Mouse (Mus musculus) gonadal fat pad, adult 2 months (tissue): ENCODE results near the gene Cyb5r2. TPM values are rescaled to one million over a fixed set of nuclear protein-coding genes. Genes with fewer than 3 reads are reported as not detected.

ENCODE experiments used
- DNase-seq: peaks from one replicate; pipeline ENCODE4 v3.0.0-alpha.2; 2012; ENCODE audit warnings: low read depth
- polyA plus RNA-seq: library from polyadenylated mRNA; depleted of rRNA; stranded (reverse); fragments of >200 nt; gene quantifications from 2 replicates; pipeline ENCODE4 v1.2.3, GENCODE M21; 2012; rRNA removed

Cyb5r2 gene
- 9.3 and 9.4 TPM in 2 replicates for polyA plus RNA-seq

DNA sequence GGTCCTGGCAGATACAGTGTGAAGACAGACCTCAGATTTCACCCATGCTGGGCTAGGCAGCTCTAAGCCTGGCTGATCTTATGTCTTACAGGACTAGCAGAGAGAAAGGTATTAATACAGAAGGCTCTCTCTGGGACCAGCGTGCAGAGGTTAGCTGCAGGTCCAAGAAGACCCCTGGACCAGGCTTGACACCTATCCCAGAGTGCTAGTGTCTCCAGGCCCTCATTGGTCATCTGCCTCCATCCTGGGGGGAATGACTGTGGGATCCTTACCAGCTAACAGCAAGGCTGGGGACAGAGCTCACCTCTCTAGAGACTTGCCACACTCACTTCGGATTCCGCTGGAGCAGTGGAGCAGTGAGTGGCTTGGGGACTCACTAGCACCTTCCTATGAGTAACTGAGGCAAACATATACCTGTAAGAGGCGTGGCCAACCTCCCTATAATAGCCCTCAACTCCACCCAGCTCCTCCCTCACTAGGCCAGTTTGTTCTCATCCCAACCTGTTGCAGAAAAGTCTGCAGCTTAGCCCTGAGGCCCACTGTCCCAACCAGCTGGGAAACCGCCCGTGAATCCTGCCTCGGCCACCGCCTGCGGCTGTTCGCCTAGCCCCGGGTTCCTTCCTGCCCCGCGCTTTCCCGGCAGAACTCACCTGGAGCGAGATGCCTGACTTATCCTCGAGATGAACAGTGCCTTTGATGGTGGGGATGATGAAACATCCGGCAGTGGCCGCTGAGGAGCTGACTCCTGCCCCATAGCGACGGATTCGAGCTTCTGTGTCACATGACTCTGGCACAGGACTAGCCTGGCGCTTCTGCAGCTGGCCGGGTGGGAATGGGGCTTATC is at the start of gene Cyb5r2:
Gene Cyb5r2 (minus strand): TSS at position 725 of the 844 bp plus-strand sequence.
- DNase-seq: no peak

DNA sequence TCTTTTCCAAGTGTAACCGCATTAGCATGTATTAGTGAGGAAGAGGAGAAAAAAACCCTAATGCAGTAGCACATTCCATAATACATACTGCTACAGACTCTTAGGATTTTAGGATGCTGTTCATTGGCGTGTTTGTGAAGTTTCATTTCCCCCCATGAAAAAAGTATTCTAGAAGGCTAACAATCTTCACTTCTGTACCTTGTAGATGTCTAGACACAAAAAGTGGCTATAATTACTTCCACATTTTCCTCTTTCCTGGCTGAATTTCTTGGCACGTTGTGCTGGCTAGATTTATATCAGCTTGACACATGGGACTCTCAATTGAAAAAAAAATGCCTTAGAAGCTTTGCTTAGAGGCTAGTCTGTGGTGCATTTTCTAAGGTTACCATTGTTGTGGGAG is 44.3 kb upstream of the Cyb5r2 start:
- no peak for DNase-seq

DNA sequence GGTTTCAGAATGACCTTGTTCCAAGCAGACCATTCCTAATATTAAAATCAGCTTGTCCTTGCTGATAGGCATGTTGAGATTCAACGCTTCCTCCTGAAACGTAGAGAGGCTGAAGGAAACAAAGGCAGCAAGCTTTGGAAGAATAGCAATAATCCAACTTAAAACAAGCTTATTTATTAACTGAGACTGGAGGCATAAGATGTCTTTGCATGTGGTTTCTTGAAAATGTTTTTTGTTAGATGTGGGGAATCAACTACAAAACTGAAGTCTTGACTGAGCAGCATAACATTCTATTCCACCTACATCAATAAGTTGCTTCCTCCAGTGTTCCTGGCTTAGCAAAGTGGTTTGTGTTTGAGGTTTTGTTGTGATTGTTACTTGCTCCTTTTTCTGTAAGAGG is 43.3 kb upstream of the Cyb5r2 start, which contains the start of gene Ovch2:
Gene Ovch2 (minus strand): TSS at position 101 of the 400 bp plus-strand sequence.
- no peak for DNase-seq

DNA sequence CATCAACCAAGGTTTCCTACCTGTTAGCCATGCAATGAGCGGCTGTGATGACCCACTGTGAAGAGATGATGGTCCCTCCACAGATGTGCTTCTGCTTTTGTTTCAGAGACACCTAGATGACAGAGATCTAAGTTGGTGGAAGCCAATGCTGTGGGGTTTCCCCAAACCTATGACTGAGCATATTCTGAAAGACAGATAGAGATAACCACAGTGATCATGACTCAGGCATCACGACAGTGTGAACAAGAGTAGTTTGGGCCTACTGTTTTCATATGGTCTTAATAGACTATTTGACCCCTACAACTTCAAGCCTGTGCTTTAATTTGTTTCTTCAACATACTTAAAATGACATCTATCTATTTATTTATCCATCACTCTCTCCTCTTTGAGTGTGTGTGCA is 38.7 kb upstream of the Cyb5r2 start:
- DNase-seq: no peak

DNA sequence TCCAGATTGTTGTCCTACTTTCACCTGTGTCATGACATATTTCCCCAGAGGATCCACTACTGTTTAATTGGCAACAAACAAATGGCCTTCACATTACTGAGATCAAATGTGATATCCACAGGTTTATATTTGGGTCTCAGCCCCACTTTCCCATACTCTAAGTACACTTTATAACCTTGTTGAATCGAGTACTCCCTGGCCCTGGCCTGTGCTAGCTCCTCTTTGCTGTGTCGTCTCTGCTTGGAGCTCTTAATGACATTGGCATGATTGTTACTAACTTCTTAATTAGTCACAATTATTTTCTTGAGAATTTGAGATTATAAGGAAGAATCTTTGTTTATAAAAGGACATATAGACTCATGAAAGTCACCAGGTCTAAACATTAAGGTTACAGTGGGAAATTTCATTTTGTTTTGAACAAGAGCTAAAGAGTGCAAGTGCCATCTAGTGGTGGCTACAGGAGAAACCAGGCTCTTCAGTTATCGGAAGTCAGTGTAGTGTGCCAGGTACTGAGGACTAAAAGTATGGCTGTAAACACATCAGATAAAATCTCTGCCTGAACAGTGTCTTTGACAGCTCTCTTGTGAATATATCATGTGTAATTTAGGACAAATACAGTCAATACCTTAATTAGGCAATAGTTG is 30.3 kb upstream of the Cyb5r2 start:
- DNase-seq: no peak

DNA sequence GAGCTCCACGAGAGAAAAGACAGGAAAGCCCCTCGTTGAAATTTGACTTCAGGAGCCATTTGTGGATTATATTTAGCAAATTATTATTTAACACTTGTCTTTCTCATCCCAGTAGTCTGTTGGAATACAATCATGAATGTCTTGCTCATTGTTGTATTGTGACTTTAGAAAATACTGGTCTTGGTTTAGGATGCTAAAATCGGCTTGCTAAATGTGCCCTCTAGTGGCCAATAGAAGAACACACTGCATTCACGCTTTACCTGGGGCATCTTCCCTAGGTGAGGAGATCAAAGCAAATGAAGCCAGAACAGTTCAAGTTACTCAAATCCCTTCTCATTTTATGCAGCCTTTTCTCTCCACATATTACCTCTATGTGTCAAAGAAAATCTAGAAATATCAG is 21.8 kb upstream of the Cyb5r2 start:
- DNase-seq: no peak

DNA sequence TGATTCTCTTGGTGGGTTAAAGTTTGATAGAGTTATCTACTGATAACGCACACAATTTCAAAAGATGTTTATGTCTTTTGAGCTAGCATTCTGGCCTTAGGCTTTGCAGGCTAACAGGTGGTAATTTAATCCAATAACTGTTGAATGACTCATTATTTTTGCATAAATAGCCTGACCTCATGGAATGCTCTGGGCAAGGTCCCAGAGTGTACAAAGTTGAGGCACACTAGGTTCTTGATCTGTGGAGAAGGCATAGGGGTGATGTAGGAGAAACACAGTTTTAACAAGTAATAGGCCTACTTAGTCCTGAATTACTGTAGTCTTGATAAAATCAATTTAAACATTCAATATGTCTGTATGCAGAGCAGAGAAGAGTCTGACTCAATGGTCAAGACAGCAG is 20.4 kb upstream of the Cyb5r2 start:
- DNase-seq: no peak

DNA sequence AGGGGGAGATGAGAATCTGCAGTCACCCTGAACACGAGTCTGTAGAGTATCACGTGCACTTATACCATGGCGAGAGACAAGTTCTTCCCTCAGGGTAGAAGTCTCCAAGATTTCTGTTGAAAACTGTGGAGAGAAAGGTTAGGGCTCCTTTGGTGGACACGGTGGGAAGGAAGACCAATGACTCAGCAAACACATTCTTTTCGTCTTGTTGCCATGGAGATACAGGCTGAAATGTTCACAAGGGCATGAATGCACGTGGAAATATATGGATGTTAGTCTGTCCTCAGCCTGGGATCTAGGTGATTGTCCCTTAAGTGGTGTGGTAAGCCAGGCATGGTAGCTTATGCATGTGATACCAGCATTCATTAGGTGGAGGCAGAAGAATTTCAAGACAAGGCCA is 13.0 kb upstream of the Cyb5r2 start:
- no peak for DNase-seq

DNA sequence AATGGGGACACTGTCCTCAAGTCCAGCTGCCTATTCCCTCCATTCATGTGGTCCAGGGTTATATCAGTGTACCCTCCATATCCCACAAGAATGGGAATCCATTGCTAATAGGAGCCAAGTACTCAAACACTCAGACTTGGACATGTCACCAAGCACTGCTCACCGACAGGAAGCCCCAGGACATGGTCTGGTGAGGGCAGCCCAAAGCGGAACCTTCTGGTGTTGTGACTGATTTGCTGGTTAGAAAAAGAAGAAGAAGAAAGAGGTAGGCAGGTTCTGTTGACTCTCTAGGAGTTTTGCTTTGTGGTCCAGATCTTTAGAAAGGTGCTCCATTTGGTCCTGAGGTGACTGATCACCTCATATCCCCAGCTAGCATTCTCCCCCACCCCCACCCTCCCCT is 1.1 kb downstream of the Cyb5r2 start:
- DNase-seq: no peak

DNA sequence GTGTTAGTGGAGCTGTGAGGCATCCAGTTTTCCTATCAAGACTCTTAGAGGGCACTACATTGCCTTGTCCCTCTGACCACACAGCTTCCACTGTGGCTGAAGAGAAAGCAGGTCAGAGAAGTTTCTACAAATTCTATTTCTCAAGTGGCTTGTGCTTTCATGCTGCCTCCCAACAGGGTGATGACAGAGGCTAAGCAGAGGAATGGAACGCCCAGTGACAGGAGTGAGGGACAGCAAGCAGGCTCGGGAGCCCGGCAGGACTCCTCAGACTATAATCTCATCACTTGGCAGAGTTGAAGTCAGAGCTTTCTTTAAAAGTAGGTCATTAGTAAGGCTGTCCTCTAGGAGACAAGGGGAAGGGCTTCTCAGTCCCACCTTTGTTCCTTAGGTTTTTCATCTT is 1.9 kb downstream of the Cyb5r2 start:
- DNase-seq: no peak

DNA sequence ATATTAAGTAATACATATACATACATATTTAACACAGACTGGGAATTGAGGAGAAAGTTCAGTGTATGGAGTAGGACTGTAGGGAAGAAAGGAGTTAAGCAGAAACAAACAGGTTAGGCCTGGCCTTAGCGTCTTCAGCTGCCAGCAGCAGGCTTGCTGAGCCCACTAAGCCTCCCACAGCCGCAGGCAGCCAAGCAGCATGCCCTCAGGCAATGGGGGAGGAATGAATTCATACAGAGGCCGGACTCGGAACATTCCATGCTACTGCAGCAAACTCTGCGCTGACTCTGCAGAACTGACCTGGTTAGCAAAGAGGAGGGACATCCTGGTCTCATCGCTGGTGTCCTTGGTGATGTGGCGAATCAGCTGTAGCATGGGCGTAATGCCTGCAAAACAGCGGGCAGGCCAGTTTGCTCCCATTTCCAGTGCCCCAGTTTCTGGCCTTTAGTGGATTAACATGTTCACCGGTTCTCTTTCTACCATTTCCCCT is 5.8 kb downstream of the Cyb5r2 start:
- no peak for DNase-seq

DNA sequence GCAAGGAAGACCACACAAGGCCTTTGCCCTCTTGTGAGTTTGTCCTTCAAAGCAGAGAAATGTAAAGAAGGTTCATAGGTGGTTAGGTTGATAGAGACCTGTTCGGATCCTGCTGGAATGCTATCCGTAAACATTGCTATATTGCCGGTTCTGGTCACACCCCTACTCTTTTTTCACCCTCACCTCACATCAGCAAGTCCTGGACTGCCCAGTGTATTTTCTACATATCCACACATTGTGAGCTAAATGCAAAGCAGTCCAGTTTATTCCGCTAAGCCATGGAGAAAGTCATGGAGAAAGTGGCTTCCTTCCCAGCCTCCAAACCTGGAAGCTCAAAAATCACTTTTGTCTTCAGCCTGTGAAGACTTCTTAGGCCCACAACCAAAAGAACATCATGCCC is 8.1 kb downstream of the Cyb5r2 start:
- DNase-seq: no peak

DNA sequence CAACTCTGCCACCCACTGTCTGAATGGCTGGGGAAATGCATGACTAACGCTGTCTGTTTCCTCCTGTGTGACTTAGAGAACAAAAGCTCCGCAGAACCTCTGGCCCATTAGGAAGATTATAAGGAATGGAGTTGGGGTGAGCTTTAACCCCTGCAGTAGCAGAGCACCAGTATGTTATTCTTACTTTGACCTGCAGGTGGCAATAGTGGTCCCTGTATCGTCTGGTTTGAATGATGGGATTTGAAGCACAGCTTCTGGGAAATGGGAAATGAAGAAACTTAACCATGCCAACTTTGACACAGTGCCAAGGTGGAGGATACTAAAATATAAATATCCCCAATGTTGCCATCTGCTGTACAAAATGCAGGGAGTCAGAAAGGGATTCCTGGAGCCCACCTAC is 8.6 kb downstream of the Cyb5r2 start:
- no peak for DNase-seq

DNA sequence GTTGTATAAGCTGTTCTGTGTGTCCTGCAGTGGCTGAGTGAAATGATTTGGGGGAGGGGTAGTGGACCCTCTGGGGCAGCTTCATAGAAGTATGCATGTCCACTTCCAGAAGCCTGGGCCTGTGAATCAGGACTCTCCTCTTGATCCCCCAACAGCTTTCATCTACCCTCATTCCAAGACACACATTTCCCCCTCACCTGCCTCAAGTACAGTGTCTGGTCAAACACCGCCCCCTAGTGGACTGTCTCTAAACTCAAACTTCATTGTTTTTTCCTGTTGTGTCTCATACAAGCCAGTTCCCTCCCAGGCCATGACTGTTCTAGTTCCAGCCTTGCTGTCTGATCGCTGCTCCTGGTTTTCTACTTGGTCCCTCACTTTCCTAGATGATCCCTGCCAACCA is 9.9 kb downstream of the Cyb5r2 start:
- DNase-seq: no peak

DNA sequence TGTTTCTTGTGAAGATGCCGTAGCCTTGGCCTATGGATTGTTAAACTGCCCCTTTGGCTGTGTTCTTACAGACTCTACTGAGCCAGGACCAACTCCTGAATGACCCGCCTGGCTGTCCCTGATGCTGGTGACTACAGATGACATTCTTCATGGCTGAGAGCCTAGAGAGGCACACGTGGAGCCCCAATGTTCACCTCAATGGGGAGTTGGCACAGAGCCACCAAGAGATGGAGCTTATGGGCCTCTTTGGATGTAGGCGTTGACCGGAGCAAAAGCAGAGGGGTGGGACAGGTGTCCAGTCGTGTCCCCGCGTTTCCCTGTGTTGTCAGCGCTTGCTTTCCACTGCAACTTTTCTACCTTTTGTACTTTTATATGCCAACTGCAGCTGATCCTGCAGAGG is 10.4 kb downstream of the Cyb5r2 start:
- no peak for DNase-seq

DNA sequence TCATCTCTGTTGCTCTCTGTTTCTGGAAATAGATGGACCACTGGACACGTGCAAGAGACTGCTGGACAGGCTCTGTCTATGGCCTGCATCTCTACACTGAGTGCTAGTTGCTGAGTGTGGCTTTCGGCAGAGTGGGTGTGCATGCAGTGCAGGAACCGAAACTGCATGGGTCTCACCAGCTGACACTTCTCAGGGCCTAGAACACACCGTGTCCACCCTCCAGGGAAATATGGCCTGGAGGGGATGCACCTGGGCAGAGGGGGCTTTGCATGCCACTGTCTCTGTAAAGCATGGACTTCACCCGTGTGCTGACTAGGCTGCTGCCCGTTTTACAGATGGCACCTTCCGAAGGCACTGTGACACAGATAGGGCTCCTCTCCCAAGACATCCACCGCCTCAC is 11.8 kb downstream of the Cyb5r2 start:
- no peak for DNase-seq

DNA sequence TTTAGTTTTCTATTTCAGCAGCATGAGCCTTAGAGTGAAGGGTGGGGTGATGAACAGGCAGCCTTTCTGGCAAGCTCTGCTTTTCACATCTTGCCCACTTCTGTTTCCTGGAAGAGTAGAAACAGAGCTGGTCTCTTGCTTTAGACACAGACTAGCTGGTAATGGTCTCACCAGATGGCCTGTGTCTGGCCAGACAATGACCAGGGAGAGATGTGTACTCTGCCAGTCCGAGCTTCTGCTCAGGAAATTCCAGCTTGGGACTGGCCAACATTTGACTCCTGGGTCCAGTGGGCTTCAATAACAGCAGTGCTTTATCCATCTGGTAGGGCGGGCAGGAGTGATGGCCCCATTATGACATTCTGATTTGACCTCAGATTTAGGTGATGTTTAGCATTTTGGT is 12.7 kb downstream of the Cyb5r2 start:
- no peak for DNase-seq

DNA sequence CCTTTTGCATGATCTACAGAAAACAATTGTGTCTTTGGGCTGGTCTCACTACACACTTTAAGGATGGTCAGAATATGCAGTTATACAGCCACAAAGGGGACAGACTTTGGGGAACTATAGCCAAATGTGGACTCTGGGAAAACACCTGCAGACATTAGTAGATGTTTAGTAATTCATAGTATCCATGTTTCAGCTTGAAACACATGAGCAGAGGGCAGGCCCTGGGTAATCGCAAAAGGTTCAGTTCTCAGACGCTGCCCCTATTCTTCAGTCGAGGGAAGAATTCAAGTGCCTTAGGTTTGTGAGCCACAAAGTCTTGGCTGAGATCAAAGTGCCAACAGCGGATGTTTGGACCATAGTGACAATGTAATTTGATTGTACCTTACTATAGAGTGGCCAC is 13.4 kb downstream of the Cyb5r2 start:
- no peak for DNase-seq

DNA sequence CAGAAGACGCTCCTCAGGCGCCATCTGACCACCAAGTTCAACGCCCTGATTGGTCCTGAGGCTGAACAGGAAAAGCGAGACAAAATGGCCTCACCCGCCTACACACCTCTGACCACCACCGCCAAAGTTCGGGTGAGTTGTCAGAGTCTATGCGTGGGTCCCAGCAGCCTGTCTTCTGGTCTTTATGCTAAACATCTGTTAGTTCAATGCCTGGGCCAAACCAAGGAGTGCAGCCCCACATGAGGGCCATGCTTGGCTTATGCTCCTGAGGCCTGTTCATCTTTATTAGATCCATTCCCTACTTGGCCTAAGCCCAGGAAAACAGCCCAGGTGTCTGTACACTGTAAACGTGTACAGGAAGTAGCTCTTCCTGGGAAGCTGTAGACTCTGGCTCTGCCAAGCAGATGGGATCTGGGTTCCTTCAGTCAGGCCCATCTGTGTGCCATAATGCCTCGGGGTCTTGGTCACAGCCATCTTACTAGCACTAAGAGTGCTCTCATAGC is 14.8 kb downstream of the Cyb5r2 start:
- DNase-seq: no peak

DNA sequence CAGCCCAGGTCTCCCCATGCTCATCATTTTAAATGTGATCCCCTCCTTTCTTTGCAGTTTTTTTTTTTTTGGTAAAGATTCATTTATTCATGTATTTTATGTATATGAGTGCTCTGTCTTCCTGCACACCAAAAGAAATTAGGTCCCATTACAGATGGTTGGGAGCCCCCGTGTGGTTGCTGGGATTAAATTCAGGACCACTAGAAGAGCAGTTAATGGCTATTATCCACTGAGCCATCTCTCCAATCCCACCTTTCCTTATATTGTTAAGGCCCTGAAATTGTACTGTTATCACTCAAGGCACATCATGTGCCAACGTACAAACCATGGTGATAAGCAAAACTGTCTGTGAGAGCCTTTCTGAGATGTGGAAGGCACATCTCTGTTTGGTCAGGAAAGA is 19.1 kb downstream of the Cyb5r2 start:
- no peak for DNase-seq

DNA sequence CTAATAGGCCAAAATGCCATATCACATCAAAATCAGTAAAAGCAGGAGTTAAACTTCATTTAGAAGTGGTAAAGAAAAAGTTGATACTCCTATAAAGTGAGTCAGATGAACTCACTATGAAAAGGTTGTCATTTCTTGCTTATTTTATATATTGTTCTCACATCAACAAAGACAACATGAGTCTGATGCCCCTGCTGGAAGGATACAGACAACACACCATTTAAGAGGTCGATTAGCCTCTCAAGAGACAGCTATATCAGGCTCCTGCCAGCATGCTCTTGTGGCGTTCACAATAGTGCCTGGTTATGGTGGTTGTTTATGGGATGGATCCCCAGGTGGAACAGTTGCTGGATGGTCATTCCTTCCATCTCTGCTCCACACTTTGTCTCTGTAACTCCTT is 24.7 kb downstream of the Cyb5r2 start:
- DNase-seq: no peak

DNA sequence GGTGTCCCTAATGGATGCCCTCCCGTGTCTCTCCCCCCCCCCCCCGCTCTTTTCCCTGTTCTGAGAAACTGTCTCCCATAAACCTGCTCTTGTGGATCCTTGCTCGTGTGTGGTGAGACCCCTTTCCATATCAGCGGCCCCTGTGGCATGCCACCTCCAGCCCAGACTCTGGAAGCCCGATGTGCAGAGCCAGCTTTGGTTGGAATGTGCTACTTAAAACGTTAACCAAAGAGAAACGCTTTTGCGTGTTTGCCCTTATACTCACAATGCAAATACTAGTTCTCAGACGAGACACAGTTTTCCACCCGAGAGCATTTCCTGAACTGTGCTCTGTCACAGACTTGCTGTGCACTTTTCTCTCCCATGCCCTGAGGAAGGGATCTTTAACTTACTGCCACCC is 27.2 kb downstream of the Cyb5r2 start:
- DNase-seq: no peak

DNA sequence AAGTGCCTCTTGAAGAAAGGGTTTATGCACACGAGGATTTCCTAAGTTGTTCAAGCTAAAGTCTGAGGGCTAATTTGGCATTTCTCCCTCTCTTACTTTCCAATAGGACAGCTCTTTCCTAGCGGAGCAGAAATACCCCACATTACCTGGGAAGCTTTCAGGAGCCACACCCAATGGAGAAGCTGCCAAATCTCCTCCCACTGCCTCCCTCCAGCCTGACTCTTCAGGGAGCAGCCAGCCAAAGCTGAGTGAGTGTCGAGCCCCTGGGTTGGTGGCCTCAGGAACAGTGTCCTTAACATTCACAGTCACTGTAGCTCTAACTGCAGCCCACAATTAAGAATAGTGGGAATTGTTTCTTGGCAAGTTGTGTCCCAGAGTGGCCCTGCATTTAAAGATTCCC is 30.3 kb downstream of the Cyb5r2 start:
- DNase-seq: no peak
